Mouse (Mus musculus): ENCODE data around the gene Usf1. TPM values are rescaled to one million over a fixed set of nuclear protein-coding genes. Genes with fewer than 3 reads are reported as not detected.

Usf1 gene
- polyA plus RNA-seq, 1 experiment from 2014 or later: 150 TPM

DNA sequence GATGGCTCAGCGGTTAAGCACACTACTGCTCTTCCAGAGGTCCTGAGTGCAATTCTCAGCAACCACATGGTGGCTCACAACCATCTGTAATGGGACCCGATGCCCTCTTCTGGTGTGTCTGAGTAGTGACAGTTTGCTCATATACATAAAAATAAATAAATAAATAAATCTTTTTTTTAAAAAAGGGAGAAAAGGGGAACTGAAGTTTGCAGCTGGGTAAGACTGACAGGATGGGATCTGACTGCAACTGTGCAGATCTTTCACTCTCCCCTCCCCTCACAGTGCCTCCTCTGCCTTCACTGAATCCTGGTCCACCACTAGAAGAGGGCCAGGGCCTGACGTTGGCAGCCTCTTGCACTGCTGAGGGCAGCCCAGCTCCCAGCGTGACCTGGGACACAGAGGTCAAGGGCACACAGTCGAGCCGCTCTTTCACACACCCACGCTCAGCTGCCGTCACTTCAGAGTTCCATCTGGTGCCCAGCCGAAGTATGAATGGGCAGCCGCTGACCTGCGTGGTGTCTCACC lies 29.0 kb upstream of the Usf1 start:
- no peaks in the 10 kb centered on the region for H3K36me3 ChIP-seq (ENCODE audit: control insufficient read depth, insufficient read depth, low read length)
- no peaks in the 10 kb centered on the region for H3K9me3 ChIP-seq (ENCODE audit: control insufficient read depth, low read length)
- no peak overlapping the region for H3K4me2 ChIP-seq (ENCODE audit: low read length)
- ATAC-seq: no peak
- no peaks in the 10 kb centered on the region; the same call in 1 of the 2 replicates for H3K27me3 ChIP-seq (replicated peaks; ENCODE audit: control insufficient read depth, insufficient read depth, low read length)
- H3K9ac ChIP-seq (ENCODE audit: low read depth, low read length): no peak overlapping the region
- no peak overlapping the region for H3K27ac ChIP-seq (ENCODE audit: low read depth, low read length)
- peaks cover 9% of the 10 kb centered on the region; the same call in 1 of the 2 replicates for H3K4me1 ChIP-seq (ENCODE audit: control insufficient read depth, insufficient read depth, low read depth, low read length)
- H3K4me3 ChIP-seq (ENCODE audit: low read length): no peak overlapping the region
- 76% methylated on average over 11 of the region's 11 CpGs for WGBS

DNA sequence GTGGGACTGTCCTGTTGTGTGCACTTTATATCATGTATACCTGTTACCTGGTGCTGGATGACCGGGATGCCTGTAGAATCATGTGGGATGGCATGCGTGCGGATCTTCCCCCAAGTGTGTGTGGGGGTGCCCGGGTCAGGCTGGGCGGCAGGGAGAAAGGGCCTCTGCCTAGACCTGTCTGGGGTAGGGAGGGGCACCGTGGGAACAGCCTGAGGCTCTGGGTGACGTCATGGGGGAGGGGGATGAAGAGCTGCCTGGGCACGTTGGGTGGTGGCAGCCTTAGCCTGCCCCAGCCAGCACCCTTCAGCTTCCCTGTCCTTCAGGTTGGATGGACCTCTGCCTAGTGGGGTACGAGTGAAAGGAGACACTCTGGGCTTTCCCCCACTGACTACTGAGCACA lies 26.8 kb upstream of the Usf1 start:
- Histone ChIP-seq H3K9me3 (ENCODE audit: control insufficient read depth, low read length) (no peaks in the 10 kb centered on the region), H3K4me2 (ENCODE audit: low read length) (no peak overlapping the region), H3K4me1 (ENCODE audit: control insufficient read depth, insufficient read depth, low read depth, low read length) (peaks cover 9% of the 10 kb centered on the region; the same call in 1 of the 2 replicates), H3K9ac (ENCODE audit: low read depth, low read length) (no peak overlapping the region), H3K36me3 (ENCODE audit: control insufficient read depth, insufficient read depth, low read length) (no peaks in the 10 kb centered on the region), H3K27ac (ENCODE audit: low read depth, low read length) (no peak overlapping the region), H3K4me3 (ENCODE audit: low read length) (no peak overlapping the region), H3K27me3 (replicated peaks; ENCODE audit: control insufficient read depth, insufficient read depth, low read length) (no peaks in the 10 kb centered on the region; the same call in 1 of the 2 replicates)
- WGBS: 67% methylated on average over 9 of the region's 9 CpGs
- no peak for ATAC-seq

DNA sequence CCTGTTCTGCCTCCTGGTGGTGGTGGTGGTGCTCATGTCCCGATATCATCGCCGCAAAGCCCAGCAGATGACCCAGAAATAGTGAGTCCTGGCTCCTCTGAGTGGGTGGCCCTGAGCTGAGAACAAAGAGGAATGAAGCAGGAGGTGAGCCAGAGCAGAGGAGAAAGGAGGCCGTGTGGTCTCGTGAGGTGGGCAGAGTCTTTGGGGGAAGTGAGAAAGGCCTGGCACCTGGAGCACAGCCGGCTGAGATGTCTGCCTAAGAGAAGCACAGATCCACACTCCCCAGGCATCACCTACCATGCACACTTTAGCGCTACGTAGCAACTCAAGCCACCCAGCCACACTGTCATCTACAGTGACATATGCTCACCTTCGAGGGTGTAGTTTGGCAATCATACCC lies 25.9 kb upstream of the Usf1 start:
- peaks cover 2% of the 10 kb centered on the region; the same call in 1 of the 2 replicates for H3K4me1 ChIP-seq (ENCODE audit: control insufficient read depth, insufficient read depth, low read depth, low read length)
- no peak overlapping the region for H3K27ac ChIP-seq (ENCODE audit: low read depth, low read length)
- H3K4me2 ChIP-seq (ENCODE audit: low read length): no peak overlapping the region
- no peak for ATAC-seq
- no peaks in the 10 kb centered on the region for H3K9me3 ChIP-seq (ENCODE audit: control insufficient read depth, low read length)
- no peak overlapping the region for H3K4me3 ChIP-seq (ENCODE audit: low read length)
- no peaks in the 10 kb centered on the region for H3K36me3 ChIP-seq (ENCODE audit: control insufficient read depth, insufficient read depth, low read length)
- 65% methylated on average over 9 of the region's 9 CpGs for WGBS
- H3K27me3 ChIP-seq (replicated peaks; ENCODE audit: control insufficient read depth, insufficient read depth, low read length): no peaks in the 10 kb centered on the region
- H3K9ac ChIP-seq (ENCODE audit: low read depth, low read length): no peak overlapping the region

DNA sequence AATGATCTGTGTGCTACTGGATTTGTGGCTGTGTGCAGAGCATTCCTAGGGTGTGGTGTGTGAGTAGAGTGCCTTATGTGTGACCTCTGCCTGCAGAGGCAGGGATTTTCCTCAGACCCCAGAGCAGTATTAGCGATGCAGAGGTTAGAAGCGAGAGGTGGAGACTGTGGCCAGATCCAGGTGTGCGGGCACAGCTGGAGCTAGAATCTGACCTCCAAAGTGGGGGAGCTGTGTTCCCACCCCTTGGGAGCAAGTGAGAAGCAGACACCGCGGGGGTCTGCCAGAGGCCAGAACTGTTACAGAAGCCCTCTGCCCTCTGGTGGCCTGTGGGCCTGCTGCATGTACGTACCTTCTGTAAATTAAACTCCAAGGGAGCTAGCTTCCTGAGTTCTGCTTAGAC lies 24.0 kb upstream of the Usf1 start:
- no peak overlapping the region for H3K4me2 ChIP-seq (ENCODE audit: low read length)
- no peaks in the 10 kb centered on the region for H3K9me3 ChIP-seq (ENCODE audit: control insufficient read depth, low read length)
- no peak; the same call in 1 of the 2 replicates for ATAC-seq
- no peaks in the 10 kb centered on the region for H3K36me3 ChIP-seq (ENCODE audit: control insufficient read depth, insufficient read depth, low read length)
- H3K4me3 ChIP-seq (ENCODE audit: low read length): no peak overlapping the region
- no peak overlapping the region for H3K27ac ChIP-seq (ENCODE audit: low read depth, low read length)
- no peaks in the 10 kb centered on the region for H3K4me1 ChIP-seq (ENCODE audit: control insufficient read depth, insufficient read depth, low read depth, low read length)
- H3K9ac ChIP-seq (ENCODE audit: low read depth, low read length): no peak overlapping the region
- H3K27me3 ChIP-seq (replicated peaks; ENCODE audit: control insufficient read depth, insufficient read depth, low read length): no peaks in the 10 kb centered on the region
- WGBS: 22% methylated on average over 6 of the region's 6 CpGs

DNA sequence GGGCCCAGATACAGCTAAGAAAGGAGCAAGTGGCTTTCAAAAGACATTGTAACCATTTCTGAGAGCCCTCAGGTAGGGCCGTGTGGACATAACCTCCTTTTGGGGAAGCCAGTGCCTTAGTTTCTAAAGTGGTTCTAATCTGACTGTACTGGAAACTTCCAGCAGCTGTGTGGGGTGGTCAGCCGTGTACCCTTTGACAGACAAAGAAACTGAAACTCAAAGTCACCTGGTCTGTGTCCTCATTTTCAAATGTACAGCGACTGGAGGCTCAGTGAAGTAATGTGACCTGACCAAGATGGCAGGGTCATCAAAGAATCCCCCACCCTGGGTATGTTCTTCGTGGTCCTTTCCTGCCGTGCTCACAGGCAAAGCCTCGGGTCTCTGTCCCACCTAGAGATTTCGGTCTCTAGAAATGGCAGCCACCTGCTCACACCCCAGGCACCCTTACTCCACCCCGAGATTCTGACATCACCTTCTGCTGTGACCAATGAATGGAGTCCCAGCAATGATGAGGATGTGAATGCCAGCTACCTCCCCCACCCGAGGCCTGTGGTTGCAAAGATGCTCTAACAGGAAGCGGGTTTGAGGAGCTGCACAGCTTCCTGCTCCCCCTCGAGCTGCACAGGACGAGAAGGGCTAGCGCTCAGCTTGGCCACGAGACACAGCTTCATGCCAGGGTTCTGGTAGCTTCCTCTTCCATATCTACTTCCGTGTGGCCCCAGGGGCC lies 22.6 kb upstream of the Usf1 start, which contains the start of gene Arhgap30:
TSS of gene Arhgap30 (plus strand) at position 579 of the 727 bp plus-strand sequence.
- no peak within 1 kb of the TSS for H3K4me3 ChIP-seq (ENCODE audit: low read length)
- no peaks in the 10 kb centered on the region for H3K27me3 ChIP-seq (replicated peaks; ENCODE audit: control insufficient read depth, insufficient read depth, low read length)
- WGBS: 82% methylated on average over 15 of the region's 15 CpGs
- ATAC-seq: no peak
- no peaks in the 10 kb centered on the region for H3K9me3 ChIP-seq (ENCODE audit: control insufficient read depth, low read length)
- no peak within 1 kb of the TSS for H3K4me2 ChIP-seq (ENCODE audit: low read length)
- no peak within 1 kb of the TSS for H3K27ac ChIP-seq (ENCODE audit: low read depth, low read length)
- H3K4me1 ChIP-seq (ENCODE audit: control insufficient read depth, insufficient read depth, low read depth, low read length): no peaks in the 10 kb centered on the region
- no peaks in the 10 kb centered on the region for H3K36me3 ChIP-seq (ENCODE audit: control insufficient read depth, insufficient read depth, low read length)
- no peak within 1 kb of the TSS for H3K9ac ChIP-seq (ENCODE audit: low read depth, low read length)

DNA sequence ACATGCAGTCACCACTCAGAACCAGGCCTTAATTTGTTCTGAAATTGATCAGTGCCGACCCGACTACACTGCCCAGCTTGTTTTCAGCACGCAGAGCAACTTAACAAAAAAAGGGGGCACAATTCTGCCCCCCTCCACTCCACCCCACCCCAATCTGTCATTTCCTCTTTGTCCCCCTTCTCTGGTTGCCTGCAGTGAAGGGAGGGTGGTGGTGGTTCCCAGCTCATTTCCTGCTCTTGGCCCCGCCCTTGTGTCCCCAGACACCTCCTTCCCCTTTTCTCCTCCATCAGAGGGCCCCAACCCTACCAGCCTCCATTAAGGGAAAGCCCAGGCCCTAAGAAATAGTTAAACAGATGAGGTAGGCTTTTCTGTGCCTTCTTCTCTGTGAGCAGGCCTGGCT lies 21.0 kb upstream of the Usf1 start:
- H3K36me3 ChIP-seq (ENCODE audit: control insufficient read depth, insufficient read depth, low read length): no peaks in the 10 kb centered on the region

DNA sequence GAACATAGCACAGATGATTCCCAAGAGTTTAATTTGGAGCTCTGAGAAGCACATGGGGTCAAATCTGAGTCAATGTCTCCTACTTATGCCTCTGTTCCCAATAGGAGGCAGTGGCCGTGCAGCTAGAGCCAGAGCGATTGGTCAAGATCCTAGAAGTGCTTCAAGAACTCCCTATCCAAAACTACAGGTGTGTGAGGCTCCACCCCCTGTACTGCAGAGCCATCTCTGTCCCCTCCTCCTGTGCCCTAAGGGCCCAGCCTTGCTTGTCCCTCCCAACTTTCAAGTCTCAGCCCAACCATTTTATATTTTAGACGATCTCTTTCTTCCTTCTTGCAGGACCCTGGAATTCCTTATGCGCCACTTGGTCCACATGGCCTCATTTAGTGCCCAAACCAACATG lies 9.3 kb upstream of the Usf1 start:
- H3K4me3 ChIP-seq (ENCODE audit: low read length): no peak overlapping the region
- H3K4me1 ChIP-seq (ENCODE audit: control insufficient read depth, insufficient read depth, low read depth, low read length): no peaks in the 10 kb centered on the region
- H3K9me3 ChIP-seq (ENCODE audit: control insufficient read depth, low read length): no peaks in the 10 kb centered on the region
- ATAC-seq: no peak
- H3K36me3 ChIP-seq (ENCODE audit: control insufficient read depth, insufficient read depth, low read length): no peaks in the 10 kb centered on the region
- no peak overlapping the region for H3K4me2 ChIP-seq (ENCODE audit: low read length)
- 84% methylated on average over 4 of the region's 4 CpGs for WGBS
- no peak overlapping the region for H3K9ac ChIP-seq (ENCODE audit: low read depth, low read length)
- H3K27ac ChIP-seq (ENCODE audit: low read depth, low read length): no peak overlapping the region
- no peaks in the 10 kb centered on the region for H3K27me3 ChIP-seq (replicated peaks; ENCODE audit: control insufficient read depth, insufficient read depth, low read length)

More for the DNA sequence above, 21.0 kb upstream of the Usf1 start:
- Histone ChIP-seq H3K4me1 (ENCODE audit: control insufficient read depth, insufficient read depth, low read depth, low read length) (no peaks in the 10 kb centered on the region), H3K27me3 (replicated peaks; ENCODE audit: control insufficient read depth, insufficient read depth, low read length) (peaks cover 2% of the 10 kb centered on the region; the same call in 1 of the 2 replicates), H3K4me3 (ENCODE audit: low read length) (no peak overlapping the region), H3K9me3 (ENCODE audit: control insufficient read depth, low read length) (no peaks in the 10 kb centered on the region), H3K9ac (ENCODE audit: low read depth, low read length) (no peak overlapping the region), H3K27ac (ENCODE audit: low read depth, low read length) (no peak overlapping the region), H3K4me2 (ENCODE audit: low read length) (no peak overlapping the region)
- 78% methylated on average over 4 of the region's 4 CpGs for WGBS
- ATAC-seq: no peak

DNA sequence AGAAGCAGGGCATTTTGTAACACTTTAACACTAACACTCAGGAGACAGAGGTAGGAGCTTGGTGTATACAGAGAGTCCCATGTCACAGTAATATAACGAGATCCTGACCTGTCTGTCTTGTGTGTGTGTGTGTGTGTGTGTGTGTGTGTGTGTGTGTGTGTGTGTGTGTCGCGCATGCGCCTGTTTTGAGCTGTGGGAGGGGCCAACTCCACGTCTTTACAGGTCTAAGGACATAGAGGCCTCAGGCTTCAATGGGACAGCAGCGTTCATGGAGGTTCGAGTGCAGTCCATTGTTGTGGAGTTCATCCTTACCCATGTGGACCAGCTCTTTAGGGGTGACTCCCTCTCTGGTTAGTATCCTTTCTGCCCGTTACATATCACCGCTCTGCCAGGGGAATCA lies 8.1 kb upstream of the Usf1 start:
- Histone ChIP-seq H3K9me3 (ENCODE audit: control insufficient read depth, low read length) (no peaks in the 10 kb centered on the region), H3K36me3 (ENCODE audit: control insufficient read depth, insufficient read depth, low read length) (no peaks in the 10 kb centered on the region), H3K4me2 (ENCODE audit: low read length) (no peak overlapping the region), H3K9ac (ENCODE audit: low read depth, low read length) (no peak overlapping the region), H3K27ac (ENCODE audit: low read depth, low read length) (no peak overlapping the region), H3K4me1 (ENCODE audit: control insufficient read depth, insufficient read depth, low read depth, low read length) (no peaks in the 10 kb centered on the region), H3K27me3 (replicated peaks; ENCODE audit: control insufficient read depth, insufficient read depth, low read length) (no peaks in the 10 kb centered on the region), H3K4me3 (ENCODE audit: low read length) (no peak overlapping the region)
- 84% methylated on average over 9 of the region's 9 CpGs for WGBS
- no peak for ATAC-seq

DNA sequence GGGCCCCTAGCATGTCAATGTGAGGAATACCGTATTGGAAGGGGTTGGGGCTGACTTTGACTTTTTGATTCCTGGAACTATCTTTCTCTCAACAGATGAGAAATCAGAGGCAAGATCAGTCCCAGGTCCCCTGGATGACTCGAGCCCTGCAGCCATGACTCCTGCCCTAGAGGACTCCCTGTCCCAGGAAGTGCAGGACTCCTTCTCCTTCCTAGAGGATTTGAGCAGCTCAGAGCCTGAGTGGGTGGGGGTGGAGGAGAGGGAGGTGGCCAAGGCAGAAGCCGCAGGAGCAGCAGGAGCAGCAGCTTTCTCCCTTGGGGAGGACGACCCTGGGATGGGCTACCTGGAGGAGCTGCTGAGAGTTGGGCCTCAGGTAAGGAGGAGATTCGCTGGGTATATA lies 3.9 kb upstream of the Usf1 start:
- ATAC-seq: no peak
- H3K9me3 ChIP-seq (ENCODE audit: control insufficient read depth, low read length): no peaks in the 10 kb centered on the region
- H3K9ac ChIP-seq (ENCODE audit: low read depth, low read length): no peak overlapping the region
- no peak overlapping the region for H3K27ac ChIP-seq (ENCODE audit: low read depth, low read length)
- no peaks in the 10 kb centered on the region for H3K36me3 ChIP-seq (ENCODE audit: control insufficient read depth, insufficient read depth, low read length)
- no peak overlapping the region for H3K4me2 ChIP-seq (ENCODE audit: low read length)
- H3K27me3 ChIP-seq (replicated peaks; ENCODE audit: control insufficient read depth, insufficient read depth, low read length): peaks cover 9% of the 10 kb centered on the region
- H3K4me3 ChIP-seq (ENCODE audit: low read length): no peak overlapping the region
- WGBS: 81% methylated on average over 5 of the region's 5 CpGs
- H3K4me1 ChIP-seq (ENCODE audit: control insufficient read depth, insufficient read depth, low read depth, low read length): no peaks in the 10 kb centered on the region

Measured in hindbrain, embryonic 16.5 days (tissue).